Comparison of ENCODE assay signal across 14 mouse cellular contexts in the genomic region with DNA sequence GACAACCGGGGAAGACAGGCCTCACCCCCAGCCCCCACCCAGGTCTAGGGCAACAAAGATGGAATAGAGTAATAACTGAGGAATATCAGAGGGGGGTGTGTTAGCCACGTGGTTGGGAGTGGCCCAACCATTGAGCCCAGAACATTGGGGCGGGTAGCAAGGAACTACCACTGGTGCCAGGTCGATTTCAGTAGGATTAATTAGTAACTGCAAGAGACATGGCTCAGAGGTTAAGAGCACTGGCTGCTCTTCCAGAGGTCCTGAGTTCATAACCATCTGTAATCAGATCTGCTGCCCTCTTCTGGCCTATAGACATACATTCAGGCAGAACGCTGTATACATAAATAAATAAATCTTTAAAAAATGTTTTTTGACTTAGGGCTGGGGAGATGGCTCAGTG. TPM values are rescaled to one million over a fixed set of nuclear protein-coding genes. Genes with fewer than 3 reads are reported as not detected.
DNase-seq lines count a peak whose midpoint lies in the region; ATAC-seq and TF ChIP-seq lines count a peak whose summit lies in the region.
"Had no signal": no experiment of that assay in that cellular context is flagged by ENCODE, and none has a peak within 500 bp of the region (broad histone marks: within the 10 kb centered on the region; RNA-seq: fewer than 3 reads in every experiment).

No protein-coding gene starts in this region.

- H3K79me2 ChIP-seq in MEL (ENCODE audit: control insufficient read depth, insufficient read depth, low read length, poor library complexity): peaks cover 25% of the 10 kb centered on the region

- peaks cover 19 to 21% of the 10 kb centered on the region in 2 experiments for H3K4me1 ChIP-seq in MEL (ENCODE audit: control insufficient read depth in 1 of 2, insufficient read depth in 2 of 2, low read length in 2 of 2)
- H3K4me1 ChIP-seq in neural tube, embryonic 15.5 days: peaks cover 25% of the 10 kb centered on the region

- peak; percentile 45 for TF ChIP-seq RAD21 in MEL (IDR thresholded peaks at IDR 0.05; ENCODE audit: low read depth, low read length)

- TF ChIP-seq POLR2A in MEL (IDR thresholded peaks at IDR 0.05; ENCODE audit: control insufficient read depth in 1 of 2, insufficient read depth in 1 of 2, low read depth in 1 of 2, low read length in 2 of 2, poor library complexity in 1 of 2): no peak; a peak in 1 of 4 replicates

- peak; percentile 42 for TF ChIP-seq CTCF in left cerebral cortex, adult 2 months (IDR thresholded peaks at IDR 0.05)
- peak; percentile 34 to 65 (median 48) for TF ChIP-seq CTCF in MEL (IDR thresholded peaks at IDR 0.05 in 2 of 3, conservative IDR thresholded peaks at IDR 0.05 in 1 of 3; ENCODE audit: control insufficient read depth in 1 of 3, insufficient read depth in 1 of 3, low read depth in 2 of 3, low read length in 3 of 3, poor library complexity in 1 of 3, severe bottlenecking in 1 of 3)

- no peaks in the 10 kb centered on the region for H3K9me3 ChIP-seq in MEL (replicated peaks; ENCODE audit: insufficient read depth, low read length)
- no peaks in the 10 kb centered on the region for H3K9me3 ChIP-seq in neural tube, embryonic 15.5 days (replicated peaks)
- H3K9me3 ChIP-seq: embryonic facial prominence, embryonic 15.5 days; midbrain, embryonic 12.5 days had no signal

- intact Hi-C loops in left cerebral cortex, adult 2 months (cut with DNase I): no loop called here
- intact Hi-C loops in left cerebral cortex, postnatal 14 days (cut with DNase I): no loop called here

- no peak for TF ChIP-seq EP300 in MEL (IDR thresholded peaks at IDR 0.05; ENCODE audit: low read depth in 1 of 2, low read length in 2 of 2)

- H3K4me2 ChIP-seq in neural tube, embryonic 15.5 days: no peak overlapping the region
- H3K4me2 ChIP-seq: embryonic facial prominence, embryonic 15.5 days; midbrain, embryonic 12.5 days had no signal

- WGBS in neural tube, embryonic 15.5 days: 51% methylated on average over 5 of the region's 5 CpGs

- no peak overlapping the region for H3K27ac ChIP-seq in left cerebral cortex, adult 2 months
- no peak overlapping the region for H3K27ac ChIP-seq in MEL (ENCODE audit: control insufficient read depth, low read depth, low read length)
- H3K27ac ChIP-seq in neural tube, embryonic 15.5 days (replicated peaks): no peak overlapping the region
- H3K27ac ChIP-seq: midbrain, embryonic 12.5 days had no signal

- no peak for DNase-seq in left cerebral cortex, adult 2 months (ENCODE audit: extremely low spot score in 1 of 2, low spot score in 2 of 2)
- DNase-seq in left cerebral cortex, postnatal 14 days (ENCODE audit: low spot score in 2 of 2): no peak
- DNase-seq in MEL (ENCODE audit: low read depth, low spot score): peak; percentile 79
- DNase-seq in kidney, adult 8-10 months: peak; percentile 80 to 84
- no peak for DNase-seq in cerebellum, adult 8-10 months
- no peak for DNase-seq in thymus, postnatal 14 days
- DNase-seq: cerebellum, adult 11 months; gastrocnemius, postnatal 14 days had no signal

- 0 out of 2 replicates have a peak, but pooled peaks have one; percentile 22 for ATAC-seq in megakaryocyte progenitor cell, adult 5-6 weeks (replicated peaks; ENCODE audit: poor library complexity)
- ATAC-seq in neural tube, embryonic 15.5 days (ENCODE audit: low FRiP score): no peak
- ATAC-seq: Patski had no signal

- H3K36me3 ChIP-seq in MEL (ENCODE audit: control insufficient read depth in 1 of 2, insufficient read depth in 2 of 2, low read length in 2 of 2): peaks cover 12 to 26% of the 10 kb centered on the region in 2 experiments
- no peaks in the 10 kb centered on the region for H3K36me3 ChIP-seq in neural tube, embryonic 15.5 days
- H3K36me3 ChIP-seq: embryonic facial prominence, embryonic 15.5 days had no signal

- no peak overlapping the region for H3K4me3 ChIP-seq in left cerebral cortex, adult 2 months
- H3K4me3 ChIP-seq in MEL (ENCODE audit: control insufficient read depth in 1 of 2, insufficient read depth in 1 of 2, low read depth in 2 of 2, low read length in 2 of 2): no peak overlapping the region
- no peak overlapping the region for H3K4me3 ChIP-seq in neural tube, embryonic 15.5 days (replicated peaks)
- H3K4me3 ChIP-seq: embryonic facial prominence, embryonic 15.5 days; midbrain, embryonic 12.5 days had no signal

- H3K27me3 ChIP-seq in MEL (ENCODE audit: control insufficient read depth in 1 of 2, insufficient read depth in 2 of 2, low read length in 2 of 2): no peaks in the 10 kb centered on the region
- no peaks in the 10 kb centered on the region for H3K27me3 ChIP-seq in neural tube, embryonic 15.5 days (replicated peaks)
- H3K27me3 ChIP-seq: embryonic facial prominence, embryonic 15.5 days; midbrain, embryonic 12.5 days; Patski had no signal

- H3K9ac ChIP-seq in MEL (ENCODE audit: control insufficient read depth, low read depth, low read length, poor library complexity, severe bottlenecking): no peak overlapping the region
- H3K9ac ChIP-seq in neural tube, embryonic 15.5 days (replicated peaks): no peak overlapping the region
- H3K9ac ChIP-seq: embryonic facial prominence, embryonic 15.5 days; midbrain, embryonic 12.5 days had no signal

TF ChIP-seq in MEL, 35 proteins besides CTCF, POLR2A, EP300 and RAD21 (continues in another document):
- no peak for TF ChIP-seq TAL1 (IDR thresholded peaks at IDR 0.05; ENCODE audit: low read length)
- TF ChIP-seq SMC3 (IDR thresholded peaks at IDR 0.05; ENCODE audit: low read depth, low read length): peak; percentile 68
- no peak for TF ChIP-seq BHLHE40 (IDR thresholded peaks at IDR 0.05; ENCODE audit: borderline replicate concordance, low read depth, low read length)
- TF ChIP-seq CHD2 (IDR thresholded peaks at IDR 0.05; ENCODE audit: low read length): no peak
- TF ChIP-seq HCFC1 (IDR thresholded peaks at IDR 0.05; ENCODE audit: low read depth, low read length): peak; percentile 35; the same call in 1 of the 2 replicates
- TF ChIP-seq NELFE (IDR thresholded peaks at IDR 0.05; ENCODE audit: low read depth, low read length): no peak
- no peak for TF ChIP-seq GABPA (IDR thresholded peaks at IDR 0.05; ENCODE audit: low read depth, low read length)
- no peak for TF ChIP-seq ZMIZ1 (IDR thresholded peaks at IDR 0.05; ENCODE audit: low read depth, low read length)
- no peak for TF ChIP-seq ZNF384 (IDR thresholded peaks at IDR 0.05; ENCODE audit: low read depth, low read length)
- TF ChIP-seq KAT2A (conservative IDR thresholded peaks at IDR 0.05; ENCODE audit: low read depth, low read length): no peak
- TF ChIP-seq E2F4 (IDR thresholded peaks at IDR 0.05; ENCODE audit: borderline replicate concordance, low read depth, low read length): no peak
- TF ChIP-seq GATA1 (IDR thresholded peaks at IDR 0.05; ENCODE audit: low read depth, low read length): no peak

RNA-seq across cellular contexts. Expression of a gene that starts 2.4 kb away (rescaled TPM):
- 1 to 10 TPM in 1 of 2 experiments, under 1 TPM in 1; 0.95 to 1.3 TPM for total RNA-seq in left cerebral cortex, adult 2 months (2021)
- total RNA-seq in left cerebral cortex, postnatal 14 days (2021): 1 to 10 TPM; 1.6 to 1.7 TPM
- 242 and 244 TPM in 2 replicates for total RNA-seq in MEL (2012; rRNA removed)
- 100 to 1,000 TPM in 1 of 2 experiments, not detected in 1; 214 TPM for polyA plus RNA-seq in MEL (2012; ENCODE audit: insufficient read depth in 1 of 2, insufficient read length in 2 of 2, low read depth in 1 of 2, low replicate concordance in 2 of 2, missing spikeins in 1 of 2)
- 179 and 200 TPM in 2 replicates for total RNA-seq in megakaryocyte progenitor cell, adult 5-6 weeks (2015)
- total RNA-seq in megakaryocyte progenitor cell, adult 5-6 weeks (2017): 183 and 213 TPM in 2 replicates
- polyA plus RNA-seq in neural tube, embryonic 15.5 days (2015; fragmentation: Nextera tagmentation; extraction: Ambion mirVana): 26.7 and 88.4 TPM in 2 replicates

RNA-seq across cellular contexts. Expression of a gene that starts 13.9 kb away (rescaled TPM):
- under 1 TPM in 1 of 2 experiments, not detected in 1; 0.19 TPM for total RNA-seq in left cerebral cortex, adult 2 months (2021)
- not detected for total RNA-seq in left cerebral cortex, postnatal 14 days (2021)
- 0.04 TPM in 1 of 2 replicates, not detected in the other for total RNA-seq in MEL (2012; rRNA removed)
- polyA plus RNA-seq in MEL (2012; ENCODE audit: insufficient read depth in 1 of 2, insufficient read length in 2 of 2, low read depth in 1 of 2, low replicate concordance in 2 of 2, missing spikeins in 1 of 2): under 1 TPM in 1 of 2 experiments, not detected in 1; 0.04 TPM
- total RNA-seq in megakaryocyte progenitor cell, adult 5-6 weeks (2015): not detected in 2 replicates
- not detected in 2 replicates for total RNA-seq in megakaryocyte progenitor cell, adult 5-6 weeks (2017)
- polyA plus RNA-seq in neural tube, embryonic 15.5 days (2015; fragmentation: Nextera tagmentation; extraction: Ambion mirVana): not detected in 2 replicates
- total RNA-seq: gastrocnemius, postnatal 14 days had no signal
- polyA plus RNA-seq: embryonic facial prominence, embryonic 15.5 days; hindbrain, embryonic 11.5 days; midbrain, embryonic 12.5 days had no signal

RNA-seq across cellular contexts. Expression of a gene that starts 20.7 kb away (rescaled TPM):
- total RNA-seq in left cerebral cortex, adult 2 months (2021): 1 to 10 TPM in 1 of 2 experiments, under 1 TPM in 1; 0.81 to 1.0 TPM
- 1 to 10 TPM; 1.3 to 1.4 TPM for total RNA-seq in left cerebral cortex, postnatal 14 days (2021)
- total RNA-seq in MEL (2012; rRNA removed): 171 and 172 TPM in 2 replicates
- 100 to 1,000 TPM in 1 of 2 experiments, not detected in 1; 188 TPM for polyA plus RNA-seq in MEL (2012; ENCODE audit: insufficient read depth in 1 of 2, insufficient read length in 2 of 2, low read depth in 1 of 2, low replicate concordance in 2 of 2, missing spikeins in 1 of 2)
- total RNA-seq in megakaryocyte progenitor cell, adult 5-6 weeks (2015): 186 and 198 TPM in 2 replicates
- 94.8 and 108 TPM in 2 replicates for total RNA-seq in megakaryocyte progenitor cell, adult 5-6 weeks (2017)
- 15.6 and 42.9 TPM in 2 replicates for polyA plus RNA-seq in neural tube, embryonic 15.5 days (2015; fragmentation: Nextera tagmentation; extraction: Ambion mirVana)

RNA-seq across cellular contexts. Expression of a gene that starts 20.9 kb away (rescaled TPM):
- 1 to 10 TPM; 5.2 to 8.5 TPM for total RNA-seq in left cerebral cortex, adult 2 months (2021)
- total RNA-seq in left cerebral cortex, postnatal 14 days (2021): 1 to 10 TPM; 7.0 to 8.4 TPM
- 3.3 and 3.5 TPM in 2 replicates for total RNA-seq in MEL (2012; rRNA removed)
- polyA plus RNA-seq in MEL (2012; ENCODE audit: insufficient read depth in 1 of 2, insufficient read length in 2 of 2, low read depth in 1 of 2, low replicate concordance in 2 of 2, missing spikeins in 1 of 2): 1 to 10 TPM in 1 of 2 experiments, not detected in 1; 3.8 TPM
- 0.85 and 1.5 TPM in 2 replicates for total RNA-seq in megakaryocyte progenitor cell, adult 5-6 weeks (2015)
- 2.6 and 3.0 TPM in 2 replicates for total RNA-seq in megakaryocyte progenitor cell, adult 5-6 weeks (2017)
- 6.0 and 8.0 TPM in 2 replicates for polyA plus RNA-seq in neural tube, embryonic 15.5 days (2015; fragmentation: Nextera tagmentation; extraction: Ambion mirVana)

RNA-seq across cellular contexts. Expression of a gene that starts 26.6 kb away (rescaled TPM):
- 1 to 10 TPM; 4.7 to 5.4 TPM for total RNA-seq in left cerebral cortex, adult 2 months (2021)
- 1 to 10 TPM; 3.4 to 5.1 TPM for total RNA-seq in left cerebral cortex, postnatal 14 days (2021)
- 0.12 TPM in 1 of 2 replicates, not detected in the other for total RNA-seq in MEL (2012; rRNA removed)
- polyA plus RNA-seq in MEL (2012; ENCODE audit: insufficient read depth in 1 of 2, insufficient read length in 2 of 2, low read depth in 1 of 2, low replicate concordance in 2 of 2, missing spikeins in 1 of 2): not detected
- 2.9 and 4.1 TPM in 2 replicates for total RNA-seq in megakaryocyte progenitor cell, adult 5-6 weeks (2015)
- total RNA-seq in megakaryocyte progenitor cell, adult 5-6 weeks (2017): 3.1 and 4.6 TPM in 2 replicates
- 4.7 and 5.0 TPM in 2 replicates for polyA plus RNA-seq in neural tube, embryonic 15.5 days (2015; fragmentation: Nextera tagmentation; extraction: Ambion mirVana)

Comparison
In these comparisons a context has a peak if more than half of its experiments do, and no peak if none do; other contexts are left out.
1. DNase-seq: peak in MEL (single experiment) and kidney, adult 8-10 months (2 of 2); none in left cerebral cortex, adult 2 months (0 of 2), left cerebral cortex, postnatal 14 days (0 of 2), cerebellum, adult 8-10 months (single experiment) and thymus, postnatal 14 days (single experiment).
2. RNA of a gene that starts 2.4 kb away (total RNA-seq): 242 to 244 TPM in MEL and 179 to 213 TPM in megakaryocyte progenitor cell, adult 5-6 weeks; 1.6 to 1.7 TPM in left cerebral cortex, postnatal 14 days and 0.95 to 1.3 TPM in left cerebral cortex, adult 2 months; every median in the first group is over 10 times any median in the second.
3. RNA of a gene that starts 20.7 kb away (total RNA-seq): 94.8 to 198 TPM in megakaryocyte progenitor cell, adult 5-6 weeks and 171 to 172 TPM in MEL; 1.3 to 1.4 TPM in left cerebral cortex, postnatal 14 days and 0.81 to 1.0 TPM in left cerebral cortex, adult 2 months; every median in the first group is over 10 times any median in the second.